Mouse (Mus musculus) neural tube, embryonic 11.5 days (tissue): Measurements from ENCODE around the gene A630089N07Rik. TPM values are rescaled to one million over a fixed set of nuclear protein-coding genes. Genes with fewer than 3 reads are reported as not detected.

Source experiments
- ATAC-seq: fragments of 200-750 bp; cut with Nextera tagmentation; 2 replicates; pipeline ENCODE4 v1.8.0; 2017; ENCODE audit warnings: moderate number of reproducible peaks, mild to moderate bottlenecking, moderate TSS enrichment, moderate library complexity; ENCODE audit not compliant: insufficient read depth, low FRiP score, low TSS enrichment
- DNase-seq: peaks from one replicate; pipeline ENCODE4 v3.0.0-alpha.2; 2015; ENCODE audit warnings: low spot score
- H3K27ac ChIP-seq: fragments of 300-500 bp; sonication (generic); 2 replicates; pipeline ENCODE4 v1.5.1; 2014; ENCODE audit warnings: low read depth, mild to moderate bottlenecking, low read length
- H3K27me3 ChIP-seq: fragments of 300-500 bp; sonication (generic); 2 replicates; pipeline ENCODE4 v1.6.1; 2014; ENCODE audit warnings: mild to moderate bottlenecking, low read length, mixed read lengths; ENCODE audit not compliant: control insufficient read depth, insufficient read depth
- H3K36me3 ChIP-seq: fragments of 300-500 bp; sonication (generic); 2 replicates; pipeline ENCODE4 v1.6.1; 2014; ENCODE audit warnings: mild to moderate bottlenecking, low read length, moderate library complexity, mixed read lengths; ENCODE audit not compliant: control insufficient read depth, insufficient read depth
- H3K4me1 ChIP-seq: fragments of 300-500 bp; sonication (generic); 2 replicates; pipeline ENCODE4 v1.6.1; 2014; ENCODE audit warnings: low read length, mixed read lengths; ENCODE audit not compliant: control insufficient read depth, insufficient read depth
- H3K4me2 ChIP-seq: fragments of 300-500 bp; sonication (generic); 2 replicates; pipeline ENCODE4 v1.6.1; 2014; ENCODE audit warnings: low read depth, mild to moderate bottlenecking, moderate library complexity
- H3K4me3 ChIP-seq: fragments of 300-500 bp; sonication (generic); 2 replicates; pipeline ENCODE4 v1.5.1; 2014; ENCODE audit warnings: low read depth, low read length
- H3K9ac ChIP-seq: fragments of 300-500 bp; sonication (generic); 2 replicates; pipeline ENCODE4 v1.6.1; 2014; ENCODE audit warnings: mild to moderate bottlenecking, low read length
- H3K9me3 ChIP-seq: fragments of 300-500 bp; sonication (generic); 2 replicates; pipeline ENCODE4 v1.6.1; 2016; ENCODE audit warnings: low read length; ENCODE audit not compliant: control insufficient read depth
- WGBS: fragments of 180-500 bp; shearing (Covaris S2); extraction: QIAGEN DNeasy Blood & Tissue Kit; methylation state at CpG from one replicate; pipeline ENCODE4 v1.1.7; 2014; 5-methylcytosine and 5-hydroxymethylcytosine counted together
- polyA plus RNA-seq: library from polyadenylated mRNA; unstranded; fragments of >200 nt; fragmentation: Nextera tagmentation; extraction: Ambion mirVana; gene quantifications from 2 replicates; pipeline ENCODE4 v1.2.1, GENCODE M21; 2014

The A630089N07Rik gene
- polyA plus RNA-seq, 1 experiment from 2014 or later, result 25.0 TPM

- H3K27me3 ChIP-seq, result no peaks in the 10 kb centered on the region
- no peak overlapping the region for H3K9ac ChIP-seq
- H3K4me3 ChIP-seq, result no peak overlapping the region
- peaks cover 5% of the 10 kb centered on the region for H3K36me3 ChIP-seq
- no peak for ATAC-seq
- no peak for DNase-seq
- H3K4me1 ChIP-seq, result peaks cover 3% of the 10 kb centered on the region; the same call in 1 of the 2 replicates
- H3K9me3 ChIP-seq, result no peaks in the 10 kb centered on the region
- no peak overlapping the region for H3K27ac ChIP-seq
- no peak overlapping the region for H3K4me2 ChIP-seq
Measured at GRCm38 (mm10) chr16:97957626-97958025, 124.6 kb downstream of the A630089N07Rik start.

- Histone ChIP-seq H3K4me3 (no peak overlapping the region), H3K27ac (no peak overlapping the region), H3K27me3 (no peaks in the 10 kb centered on the region), H3K4me1 (no peaks in the 10 kb centered on the region), H3K9me3 (no peaks in the 10 kb centered on the region), H3K4me2 (no peak overlapping the region), H3K9ac (no peak overlapping the region), H3K36me3 (peaks cover 8% of the 10 kb centered on the region)
- DNase-seq, result no peak
- ATAC-seq, result no peak
- WGBS, result 89% methylated on average over 2 of the region's 2 CpGs
Measured at GRCm38 (mm10) chr16:97956011-97956410, 126.2 kb downstream of the A630089N07Rik start.

DNA sequence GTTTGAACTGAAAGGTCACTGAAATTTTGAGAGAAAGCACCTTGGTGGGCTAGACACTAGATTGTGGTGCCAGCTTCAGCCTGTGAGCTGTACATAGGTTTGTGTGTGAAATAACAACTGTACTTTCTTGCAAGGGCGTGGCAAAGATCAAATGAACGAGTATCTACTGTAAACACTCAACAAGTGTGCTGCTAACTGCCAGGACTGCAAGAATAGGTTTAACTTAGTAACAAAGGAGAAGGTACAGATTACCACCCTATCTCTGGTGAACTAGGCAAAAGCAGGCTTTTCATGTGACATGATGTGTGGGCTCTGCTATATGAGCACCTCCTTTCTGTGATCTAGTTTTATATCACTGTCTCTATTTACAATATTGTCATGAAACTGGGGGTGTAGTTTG is 128.9 kb downstream of the A630089N07Rik start:
- no peak overlapping the region for H3K9ac ChIP-seq
- no peak overlapping the region for H3K4me3 ChIP-seq
- H3K36me3 ChIP-seq, result peaks cover 19% of the 10 kb centered on the region

GRCm38 (mm10) chr16:97952801-97953200 is 129.4 kb downstream of the A630089N07Rik start:
- no peak overlapping the region for H3K4me2 ChIP-seq
- no peak for ATAC-seq
- H3K36me3 ChIP-seq, result peaks cover 19% of the 10 kb centered on the region
- DNase-seq, result no peak
- H3K9ac ChIP-seq, result no peak overlapping the region
- H3K27me3 ChIP-seq, result no peaks in the 10 kb centered on the region
- no peak overlapping the region for H3K27ac ChIP-seq
- H3K4me3 ChIP-seq, result no peak overlapping the region
- 91% methylated on average over 9 of the region's 9 CpGs for WGBS
- no peaks in the 10 kb centered on the region for H3K9me3 ChIP-seq
- no peaks in the 10 kb centered on the region for H3K4me1 ChIP-seq

More for the DNA sequence above, 128.9 kb downstream of the A630089N07Rik start:
- WGBS, result 91% methylated on average over 2 of the region's 2 CpGs
- no peaks in the 10 kb centered on the region for H3K9me3 ChIP-seq
- ATAC-seq (no peak), DNase-seq (no peak)
- no peaks in the 10 kb centered on the region for H3K4me1 ChIP-seq
- H3K27me3 ChIP-seq, result no peaks in the 10 kb centered on the region
- H3K27ac ChIP-seq, result no peak overlapping the region
- no peak overlapping the region for H3K4me2 ChIP-seq

- Histone ChIP-seq H3K9ac (no peak overlapping the region), H3K27me3 (no peaks in the 10 kb centered on the region), H3K27ac (no peak overlapping the region), H3K4me2 (no peak overlapping the region), H3K4me1 (no peaks in the 10 kb centered on the region), H3K4me3 (no peak overlapping the region), H3K36me3 (peaks cover 19% of the 10 kb centered on the region), H3K9me3 (no peaks in the 10 kb centered on the region)
- 92% methylated on average over 4 of the region's 4 CpGs for WGBS
- ATAC-seq, result no peak
- DNase-seq, result no peak
Measured at GRCm38 (mm10) chr16:97952371-97952770, 129.9 kb downstream of the A630089N07Rik start.

Other genes starting within 250 kb of the A630089N07Rik start
- 12.6 and 14.0 TPM in 2 replicates for gene Prdm15, start 230.6 kb downstream of the A630089N07Rik start, polyA plus RNA-seq
- gene C2cd2, start 119.9 kb downstream of the A630089N07Rik start, polyA plus RNA-seq, result 18.9 and 19.2 TPM in 2 replicates
- gene Zbtb21, start 119.8 kb downstream of the A630089N07Rik start, polyA plus RNA-seq, result 14.2 and 15.7 TPM in 2 replicates
- 17.5 and 24.2 TPM in 2 replicates for gene B230307C23Rik, start 85.1 kb downstream of the A630089N07Rik start, polyA plus RNA-seq